Mouse (Mus musculus) stomach, embryonic 14.5 days (tissue): ENCODE data around the gene Rnf19b. TPM values are rescaled to one million over a fixed set of nuclear protein-coding genes. Genes with fewer than 3 reads are reported as not detected.

ENCODE experiments used
- ATAC-seq: fragments of 200-750 bp; cut with Nextera tagmentation; 2 replicates; pipeline ENCODE4 v1.8.0; 2017; ENCODE audit warnings: low read depth, moderate TSS enrichment; ENCODE audit not compliant: insufficient number of reproducible peaks, insufficient read depth, low FRiP score
- H3K27ac ChIP-seq: fragments of 300-500 bp; sonication (generic); 2 replicates; pipeline ENCODE4 v1.5.1; 2014; ENCODE audit warnings: mild to moderate bottlenecking, low read length, moderate library complexity, mixed read lengths
- H3K27me3 ChIP-seq: fragments of 300-500 bp; sonication (generic); 2 replicates; pipeline ENCODE4 v1.6.1; 2014; ENCODE audit warnings: low read length, control low read depth, mixed read lengths; ENCODE audit not compliant: control insufficient read depth, insufficient read depth
- H3K36me3 ChIP-seq: fragments of 300-500 bp; sonication (generic); 2 replicates; pipeline ENCODE4 v1.6.1; 2014; ENCODE audit warnings: mild to moderate bottlenecking, control low read depth, low read length, moderate library complexity, mixed read lengths; ENCODE audit not compliant: control insufficient read depth, insufficient read depth
- H3K4me1 ChIP-seq: fragments of 300-500 bp; sonication (generic); 2 replicates; pipeline ENCODE4 v1.6.1; 2014; ENCODE audit warnings: low read length, control low read depth, mixed read lengths; ENCODE audit not compliant: control insufficient read depth, insufficient read depth
- H3K4me2 ChIP-seq: fragments of 300-500 bp; sonication (generic); replicated peaks from 2 replicates; pipeline ENCODE4 v1.6.1; 2014; ENCODE audit warnings: low read depth, low read length, control low read depth
- H3K4me3 ChIP-seq: fragments of 300-500 bp; sonication (generic); 2 replicates; pipeline ENCODE4 v1.5.1; 2014; ENCODE audit warnings: low read depth, low read length, control low read depth
- H3K9ac ChIP-seq: fragments of 300-500 bp; sonication (generic); replicated peaks from 2 replicates; pipeline ENCODE4 v1.6.1; 2014; ENCODE audit warnings: low read depth, mild to moderate bottlenecking, control low read depth, low read length, moderate library complexity, mixed read lengths
- H3K9me3 ChIP-seq: fragments of 300-500 bp; sonication (generic); 2 replicates; pipeline ENCODE4 v1.6.1; 2016; ENCODE audit warnings: low read depth, low read length, control low read depth; ENCODE audit not compliant: control insufficient read depth
- WGBS: fragments of 180-500 bp; shearing (Covaris S2); extraction: QIAGEN DNeasy Blood & Tissue Kit; methylation state at CpG from one replicate; pipeline ENCODE4 v1.1.7; 2014; 5-methylcytosine and 5-hydroxymethylcytosine counted together
- polyA plus RNA-seq: library from polyadenylated mRNA; unstranded; fragments of >200 nt; fragmentation: Nextera tagmentation; extraction: Ambion mirVana; gene quantifications from 2 replicates; pipeline ENCODE4 v1.2.1, GENCODE M21; 2014

The Rnf19b gene
- polyA plus RNA-seq, 1 experiment from 2014 or later = 6.9 TPM

DNA sequence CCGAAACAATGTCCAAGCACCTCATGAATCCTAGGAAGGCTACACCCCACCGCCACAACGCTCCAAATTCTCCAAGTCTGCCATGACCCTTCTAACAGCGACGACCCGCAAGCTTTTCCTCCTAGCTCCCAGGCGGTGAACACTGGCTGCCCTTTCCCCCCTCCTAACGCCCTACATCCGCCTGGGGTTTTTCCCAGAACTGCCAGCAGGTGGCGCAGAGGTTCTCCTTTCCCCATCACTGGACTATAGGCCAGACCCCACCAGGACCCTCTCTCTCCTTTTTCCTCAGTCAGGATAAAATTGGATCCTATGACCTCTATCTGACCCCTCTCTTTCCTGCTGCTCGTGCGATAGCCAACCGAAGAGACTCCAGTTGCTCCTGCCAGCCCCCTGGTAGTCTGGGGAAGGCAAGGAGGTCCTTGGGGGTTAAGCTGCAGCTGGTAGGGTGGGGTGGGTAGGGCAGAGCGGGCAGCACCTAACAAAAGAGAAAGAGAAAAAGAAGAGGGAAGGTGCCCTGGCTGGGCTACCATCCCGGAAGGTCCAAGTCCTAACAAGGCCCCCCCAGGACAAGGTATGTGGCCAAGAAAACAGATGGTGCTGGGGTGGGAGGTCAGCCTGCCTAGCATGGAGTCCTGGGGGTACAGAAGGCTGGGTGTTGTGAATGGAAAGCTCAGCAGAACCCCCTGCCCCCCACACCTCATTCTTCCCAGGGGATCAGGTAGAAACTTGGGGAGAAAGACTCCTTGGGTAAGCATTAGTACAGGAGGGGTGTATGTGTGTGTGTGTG, 76.9 kb downstream of the Rnf19b start:
- Histone ChIP-seq H3K4me3 (no peak overlapping the region), H3K4me1 (peaks cover 9% of the 10 kb centered on the region; the same call in 1 of the 2 replicates), H3K9ac (no peak overlapping the region), H3K27me3 (peaks cover 5% of the 10 kb centered on the region; the same call in 1 of the 2 replicates), H3K27ac (no peak overlapping the region), H3K4me2 (peak overlapping the region; percentile 28), H3K36me3 (no peaks in the 10 kb centered on the region), H3K9me3 (no peaks in the 10 kb centered on the region)
- 9% methylated on average over 15 of the region's 15 CpGs for WGBS
- 0 out of 2 replicates have a peak, but pooled peaks have one; percentile 25 for ATAC-seq

Other genes with a start within 250 kb of the Rnf19b start
- 4.8 and 5.2 TPM in 2 replicates for gene Trim62, start 174.7 kb upstream of the Rnf19b start, polyA plus RNA-seq
- gene Azin2, start 95.8 kb upstream of the Rnf19b start, polyA plus RNA-seq = 17.6 and 19.1 TPM in 2 replicates
- gene Ak2, start 66.3 kb upstream of the Rnf19b start, polyA plus RNA-seq = 123 and 127 TPM in 2 replicates
- 20.9 and 22.6 TPM in 2 replicates for gene Tmem54, start 47.3 kb downstream of the Rnf19b start, polyA plus RNA-seq
- 1.1 and 2.0 TPM in 2 replicates for gene Hpca, start 63.8 kb downstream of the Rnf19b start, polyA plus RNA-seq
- gene Fndc5, start 78.7 kb downstream of the Rnf19b start, polyA plus RNA-seq = 1.4 TPM in 2 replicates
- 18.2 and 20.3 TPM in 2 replicates for gene S100pbp, start 131.5 kb downstream of the Rnf19b start, polyA plus RNA-seq
- gene Yars, start 131.5 kb downstream of the Rnf19b start, polyA plus RNA-seq = 81.6 and 84.6 TPM in 2 replicates
- 6.8 and 8.0 TPM in 2 replicates for gene C77080, start 203.1 kb downstream of the Rnf19b start, polyA plus RNA-seq
- gene Sync, start 229.3 kb downstream of the Rnf19b start, polyA plus RNA-seq = 1.7 and 1.9 TPM in 2 replicates